Mouse (Mus musculus) gastrocnemius, postnatal 10 days (tissue): ENCODE results near the gene Xpnpep1. TPM values are rescaled to one million over a fixed set of nuclear protein-coding genes. Genes with fewer than 3 reads are reported as not detected.

Source experiments
- DNase-seq: peaks from one replicate; pipeline ENCODE4 v3.0.0; 2021; ENCODE audit warnings: mixed read lengths
- microRNA-seq, 2 experiments: library from miRNA; unstranded; fragments of <30 nt; microRNA quantifications; one replicate each; pipeline ENCODE4 v1.2.0; 2021
- total RNA-seq, 2 experiments: library from RNA; stranded (reverse); gene quantifications; 2 replicates each; pipeline ENCODE4 v1.2.3; 2021

Xpnpep1 gene
- total RNA-seq, 2 experiments from 2014 or later, result 70.7 to 83.8 TPM

- peak; percentile 45 for DNase-seq
These were observed 47.1 kb downstream of the Xpnpep1 start for GRCm38 (mm10) chr19:52992880-52993440.

DNA sequence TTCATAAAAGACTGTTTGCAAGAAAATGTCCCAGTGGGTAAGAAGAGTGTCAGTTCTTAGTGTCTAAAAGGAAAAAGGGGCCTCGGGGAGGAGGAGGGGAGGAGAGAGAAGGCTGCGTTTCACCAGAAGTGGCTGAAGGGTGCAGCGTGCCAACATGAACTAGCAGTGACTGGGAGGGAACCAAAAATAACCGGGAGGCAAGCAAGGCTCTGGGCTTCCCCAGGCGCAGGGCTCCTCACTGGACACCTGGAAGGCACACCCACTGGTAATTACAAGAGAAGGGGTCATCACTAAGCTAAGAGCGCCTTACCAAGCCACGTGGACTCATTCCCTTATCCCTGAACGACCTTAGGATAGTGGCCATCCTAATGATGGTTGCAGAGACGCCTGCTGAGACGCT, 48.1 kb downstream of the Xpnpep1 start:
- DNase-seq, result no peak

GRCm38 (mm10) chr19:52979020-52979711, 60.8 kb downstream of the Xpnpep1 start:
- DNase-seq, result no peak

GRCm38 (mm10) chr19:52975564-52976185, 64.3 kb downstream of the Xpnpep1 start:
- DNase-seq, result peak; percentile 82

GRCm38 (mm10) chr19:52966339-52966738, 73.7 kb downstream of the Xpnpep1 start:
- DNase-seq, result no peak

GRCm38 (mm10) chr19:52962745-52963144, 77.3 kb downstream of the Xpnpep1 start:
- no peak for DNase-seq

DNA sequence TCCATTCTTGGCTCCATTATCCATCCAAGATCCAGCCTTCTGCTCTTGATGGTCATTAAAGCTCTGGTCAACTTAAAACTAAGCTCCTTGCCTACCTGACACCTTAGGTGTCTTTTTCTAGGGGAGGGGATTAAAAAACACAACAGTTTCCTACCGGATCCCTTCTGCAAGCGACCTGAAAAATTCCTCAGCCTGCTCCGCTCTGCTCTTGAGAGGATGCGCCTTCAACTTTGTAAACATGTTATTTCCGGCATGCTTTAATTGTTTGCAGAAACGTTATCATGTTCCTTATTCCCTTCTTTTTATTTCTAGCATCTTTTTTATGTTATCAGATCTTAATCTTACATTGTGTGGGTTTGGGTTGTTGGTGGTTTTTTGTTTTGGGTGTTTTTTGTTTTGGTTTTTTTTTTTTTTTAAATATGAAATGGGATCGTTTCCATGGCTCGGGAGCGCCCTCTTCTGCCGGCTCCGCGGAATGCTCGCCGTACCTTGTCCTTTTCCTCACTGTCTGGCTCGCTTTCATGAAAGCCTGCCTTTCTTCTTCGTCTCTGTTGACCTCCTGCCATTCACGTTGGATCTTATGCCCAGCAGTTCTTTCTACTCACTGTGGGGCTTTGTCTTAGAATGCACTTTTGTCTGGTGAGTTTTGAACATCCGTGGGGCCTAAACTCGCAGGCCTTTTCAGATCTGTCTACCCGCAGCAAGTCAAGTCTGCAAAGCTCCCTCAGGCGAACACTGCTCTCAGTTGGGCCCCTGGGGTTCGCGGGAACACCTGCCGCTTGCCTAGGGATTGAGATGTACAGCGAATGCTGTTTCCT, 117.1 kb downstream of the Xpnpep1 start:
- peak; percentile 65 for DNase-seq

DNA sequence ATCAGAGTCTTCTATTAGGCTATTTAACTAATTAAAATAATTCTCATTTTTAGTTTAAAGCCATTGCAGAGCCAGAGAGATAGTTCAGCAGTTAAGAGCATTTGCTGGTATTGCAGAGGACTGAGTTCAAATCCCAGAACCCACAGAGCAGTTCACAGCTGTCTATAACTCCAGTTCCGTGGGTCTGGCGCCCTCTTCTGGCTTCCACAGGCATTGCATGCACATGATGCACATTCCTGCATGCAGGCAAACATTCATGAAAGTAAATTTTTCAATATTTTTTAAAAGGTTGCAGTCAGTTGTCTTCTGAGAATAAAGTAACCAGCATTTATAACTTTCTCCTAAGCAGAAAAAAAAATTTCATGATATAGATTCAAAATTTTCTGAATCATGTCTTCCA, 135.8 kb downstream of the Xpnpep1 start:
- no peak for DNase-seq

- DNase-seq, result no peak
These were observed 148.1 kb downstream of the Xpnpep1 start for GRCm38 (mm10) chr19:52891807-52892442.

Small RNA genes within 50 kb of the gene (microRNA-seq; reads per million reads assigned to microRNA genes)
- 0 reads per million in 2 experiments for gene Mir6407

Other genes starting within 250 kb of the Xpnpep1 start
- gene Add3, start 100.2 kb upstream of the Xpnpep1 start, total RNA-seq, result 10 to 100 TPM; 61.3 to 68.6 TPM